Mouse (Mus musculus): ENCODE measurements around the gene Plk5. TPM values are rescaled to one million over a fixed set of nuclear protein-coding genes. Genes with fewer than 3 reads are reported as not detected.

Plk5 gene
- polyA plus RNA-seq, 1 experiment from 2014 or later: 6.4 TPM

- H3K27ac ChIP-seq (replicated peaks): no peak overlapping the region
- WGBS: 88% methylated on average over 6 of the region's 6 CpGs
These were observed 12.1 kb downstream of the Plk5 start for GRCm38 (mm10) chr10:80368392-80368791.

GRCm38 (mm10) chr10:80369995-80370747 is 13.9 kb downstream of the Plk5 start:
- no peak for ATAC-seq (ENCODE audit: low FRiP score, low read depth)
- no peak overlapping the region for H3K4me2 ChIP-seq
- no peak overlapping the region for H3K4me3 ChIP-seq
- no peaks in the 10 kb centered on the region for H3K36me3 ChIP-seq
- H3K27me3 ChIP-seq: peaks cover under 1% of the 10 kb centered on the region; the same call in 1 of the 2 replicates
- H3K9me3 ChIP-seq: no peaks in the 10 kb centered on the region
- H3K27ac ChIP-seq (replicated peaks): no peak overlapping the region
- peaks cover 10% of the 10 kb centered on the region for H3K4me1 ChIP-seq (replicated peaks)
- H3K9ac ChIP-seq: no peak overlapping the region
- WGBS: 80% methylated on average over 21 of the region's 21 CpGs

More at GRCm38 (mm10) chr10:80368392-80368791, 12.1 kb downstream of the Plk5 start:
- no peak for ATAC-seq (ENCODE audit: low FRiP score, low read depth)
- Histone ChIP-seq H3K9ac (no peak overlapping the region), H3K36me3 (no peaks in the 10 kb centered on the region), H3K4me3 (no peak overlapping the region), H3K27me3 (peaks cover 3% of the 10 kb centered on the region; the same call in 1 of the 2 replicates), H3K4me2 (no peak overlapping the region), H3K4me1 (replicated peaks) (peaks cover 15% of the 10 kb centered on the region), H3K9me3 (no peaks in the 10 kb centered on the region)

GRCm38 (mm10) chr10:80371411-80371966 is 15.2 kb downstream of the Plk5 start:
- Histone ChIP-seq H3K9ac (no peak overlapping the region), H3K27ac (replicated peaks) (peak overlapping the region; percentile 25; the same call in 1 of the 2 replicates), H3K27me3 (no peaks in the 10 kb centered on the region; the same call in 1 of the 2 replicates), H3K4me2 (peak overlapping the region; percentile 44), H3K36me3 (no peaks in the 10 kb centered on the region), H3K9me3 (no peaks in the 10 kb centered on the region), H3K4me1 (replicated peaks) (peaks cover 10% of the 10 kb centered on the region), H3K4me3 (peak overlapping the region; percentile 27)
- peak; percentile 90 for ATAC-seq (ENCODE audit: low FRiP score, low read depth)
- 4% methylated on average over 12 of the region's 12 CpGs for WGBS

- Histone ChIP-seq H3K4me2 (peak overlapping the region; percentile 44), H3K36me3 (no peaks in the 10 kb centered on the region), H3K4me1 (replicated peaks) (peaks cover 10% of the 10 kb centered on the region), H3K4me3 (peak overlapping the region; percentile 27; the same call in 1 of the 2 replicates), H3K27ac (replicated peaks) (peak overlapping the region; percentile 25; the same call in 1 of the 2 replicates), H3K9me3 (no peaks in the 10 kb centered on the region), H3K9ac (no peak overlapping the region), H3K27me3 (no peaks in the 10 kb centered on the region; the same call in 1 of the 2 replicates)
- no peak for ATAC-seq (ENCODE audit: low FRiP score, low read depth)
- 48% methylated on average over 9 of the region's 9 CpGs for WGBS
These were observed 15.7 kb downstream of the Plk5 start for GRCm38 (mm10) chr10:80371983-80372382.

- ATAC-seq (ENCODE audit: low FRiP score, low read depth): no peak
- no peak overlapping the region for H3K4me2 ChIP-seq
- H3K9me3 ChIP-seq: no peaks in the 10 kb centered on the region
- H3K36me3 ChIP-seq: no peaks in the 10 kb centered on the region
- no peak overlapping the region for H3K27ac ChIP-seq (replicated peaks)
- H3K9ac ChIP-seq: no peak overlapping the region
- H3K27me3 ChIP-seq: no peaks in the 10 kb centered on the region; the same call in 1 of the 2 replicates
- H3K4me3 ChIP-seq: no peak overlapping the region
- H3K4me1 ChIP-seq (replicated peaks): peaks cover 10% of the 10 kb centered on the region
- WGBS: 78% methylated on average over 6 of the region's 6 CpGs
These were observed 16.4 kb downstream of the Plk5 start for GRCm38 (mm10) chr10:80372706-80373105.

GRCm38 (mm10) chr10:80374063-80374462 is 17.8 kb downstream of the Plk5 start:
- Histone ChIP-seq H3K36me3 (0 out of 2 replicates have a peak, but pooled peaks cover 1% of the 10 kb centered on the region), H3K4me1 (replicated peaks) (peaks cover 10% of the 10 kb centered on the region), H3K4me3 (no peak overlapping the region), H3K27me3 (no peaks in the 10 kb centered on the region), H3K4me2 (no peak overlapping the region), H3K27ac (replicated peaks) (no peak overlapping the region), H3K9ac (no peak overlapping the region), H3K9me3 (no peaks in the 10 kb centered on the region)
- WGBS: 21% methylated on average over 6 of the region's 6 CpGs
- no peak for ATAC-seq (ENCODE audit: low FRiP score, low read depth)

- H3K4me2 ChIP-seq: no peak overlapping the region
- H3K9me3 ChIP-seq: no peaks in the 10 kb centered on the region
- no peak overlapping the region for H3K4me3 ChIP-seq
- peaks cover 19% of the 10 kb centered on the region for H3K36me3 ChIP-seq
- H3K9ac ChIP-seq: no peak overlapping the region
- whole genome bisulfite sequencing: 1% methylated on average over 7 of the region's 7 CpGs
- no peak overlapping the region for H3K27ac ChIP-seq (replicated peaks)
- peaks cover 11% of the 10 kb centered on the region for H3K4me1 ChIP-seq (replicated peaks)
- ATAC-seq (ENCODE audit: low FRiP score, low read depth): no peak
- H3K27me3 ChIP-seq: no peaks in the 10 kb centered on the region
These were observed 19.9 kb downstream of the Plk5 start for GRCm38 (mm10) chr10:80376160-80376559.

- Histone ChIP-seq H3K4me1 (replicated peaks) (peaks cover 6% of the 10 kb centered on the region), H3K27ac (replicated peaks) (no peak overlapping the region), H3K4me3 (no peak overlapping the region), H3K9ac (no peak overlapping the region), H3K36me3 (peaks cover 33% of the 10 kb centered on the region), H3K9me3 (no peaks in the 10 kb centered on the region), H3K4me2 (no peak overlapping the region), H3K27me3 (no peaks in the 10 kb centered on the region)
- ATAC-seq (ENCODE audit: low FRiP score, low read depth): no peak
- 57% methylated on average over 10 of the region's 10 CpGs for WGBS
These were observed 21.5 kb downstream of the Plk5 start for GRCm38 (mm10) chr10:80377716-80378115.

GRCm38 (mm10) chr10:80382641-80383365 is 26.5 kb downstream of the Plk5 start:
- 0 out of 2 replicates have a peak overlapping the region, but pooled peaks have one; percentile 13 for H3K9ac ChIP-seq
- peaks cover 36% of the 10 kb centered on the region for H3K4me1 ChIP-seq (replicated peaks)
- whole genome bisulfite sequencing: 75% methylated on average over 7 of the region's 7 CpGs
- peaks cover 42% of the 10 kb centered on the region for H3K36me3 ChIP-seq
- H3K4me2 ChIP-seq: peak overlapping the region; percentile 89
- peak overlapping the region; percentile 94 for H3K4me3 ChIP-seq
- H3K27me3 ChIP-seq: no peaks in the 10 kb centered on the region
- no peaks in the 10 kb centered on the region for H3K9me3 ChIP-seq
- ATAC-seq (ENCODE audit: low FRiP score, low read depth): no peak
- H3K27ac ChIP-seq (replicated peaks): no peak overlapping the region

- H3K27me3 ChIP-seq: no peaks in the 10 kb centered on the region
- 53% methylated on average over 4 of the region's 4 CpGs for WGBS
- peaks cover 42% of the 10 kb centered on the region for H3K36me3 ChIP-seq
- H3K9me3 ChIP-seq: no peaks in the 10 kb centered on the region
- H3K4me3 ChIP-seq: peak overlapping the region; percentile 94
- no peak overlapping the region for H3K27ac ChIP-seq (replicated peaks)
- H3K9ac ChIP-seq: 0 out of 2 replicates have a peak overlapping the region, but pooled peaks have one; percentile 13
- peaks cover 42% of the 10 kb centered on the region for H3K4me1 ChIP-seq (replicated peaks)
- peak overlapping the region; percentile 89 for H3K4me2 ChIP-seq
- ATAC-seq (ENCODE audit: low FRiP score, low read depth): no peak
These were observed 27.2 kb downstream of the Plk5 start for GRCm38 (mm10) chr10:80383431-80383830.

- Histone ChIP-seq H3K9me3 (no peaks in the 10 kb centered on the region), H3K9ac (peak overlapping the region; percentile 98), H3K4me1 (replicated peaks) (peaks cover 44% of the 10 kb centered on the region), H3K27ac (replicated peaks) (peak overlapping the region; percentile 92; the same call in 1 of the 2 replicates), H3K4me2 (peak overlapping the region; percentile 89), H3K27me3 (no peaks in the 10 kb centered on the region), H3K36me3 (peaks cover 40% of the 10 kb centered on the region), H3K4me3 (peak overlapping the region; percentile 94)
- 79% methylated on average over 4 of the region's 4 CpGs for WGBS
- ATAC-seq (ENCODE audit: low FRiP score, low read depth): no peak
These were observed 27.9 kb downstream of the Plk5 start for GRCm38 (mm10) chr10:80384115-80384639.
